Mouse (Mus musculus) heart, adult 9 months (tissue): ENCODE results near the gene Fbxo5.

Experiments
- DNase-seq, 2 experiments: peaks; one replicate each; pipeline ENCODE4 v3.0.0; 2022; ENCODE audit warnings: low spot score in 2 of 2

Fbxo5 gene

GRCm38 (mm10) chr10:5805243-5805730 is at the start of gene Fbxo5:
Fbxo5 (minus strand) TSS chr10:5805600.
- DNase-seq = peak; percentile 98

- no peak for DNase-seq
These were observed 48.0 kb upstream of the Fbxo5 start for GRCm38 (mm10) chr10:5853290-5853868.

- DNase-seq = no peak
These were observed 41.5 kb upstream of the Fbxo5 start for GRCm38 (mm10) chr10:5846939-5847338.

- DNase-seq = peak in 1 of 2 experiments; percentile 5
These were observed 36.0 kb upstream of the Fbxo5 start for GRCm38 (mm10) chr10:5841369-5841768.

- no peak for DNase-seq
These were observed 21.1 kb upstream of the Fbxo5 start for GRCm38 (mm10) chr10:5826336-5827025.

GRCm38 (mm10) chr10:5824779-5825178 is 19.4 kb upstream of the Fbxo5 start:
- peak; percentile 42 to 61 for DNase-seq

- peak; percentile 97 to 98 for DNase-seq
These were observed 18.5 kb upstream of the Fbxo5 start, which contains the start of gene Mtrf1l for GRCm38 (mm10) chr10:5823740-5824491. Mtrf1l (minus strand) TSS chr10:5823910.

- DNase-seq = peak in 1 of 2 experiments; percentile 40
These were observed 17.9 kb upstream of the Fbxo5 start for GRCm38 (mm10) chr10:5823291-5823739.

- DNase-seq = no peak
These were observed 13.4 kb upstream of the Fbxo5 start for GRCm38 (mm10) chr10:5818772-5819171.

GRCm38 (mm10) chr10:5815968-5816367 is 10.6 kb upstream of the Fbxo5 start:
- DNase-seq = no peak

GRCm38 (mm10) chr10:5813724-5814123 is 8.3 kb upstream of the Fbxo5 start:
- DNase-seq = no peak

GRCm38 (mm10) chr10:5807683-5808082 is 2.3 kb upstream of the Fbxo5 start:
- DNase-seq = no peak

- DNase-seq = no peak
These were observed 1.6 kb upstream of the Fbxo5 start for GRCm38 (mm10) chr10:5806996-5807395.

- DNase-seq = peak; percentile 12 to 29
These were observed 1.0 kb upstream of the Fbxo5 start for GRCm38 (mm10) chr10:5806416-5806815.

- peak; percentile 96 to 97 for DNase-seq
These were observed 419 bp upstream of the Fbxo5 start for GRCm38 (mm10) chr10:5805731-5806307.

- peak in 1 of 2 experiments; percentile 4 for DNase-seq
These were observed 676 bp downstream of the Fbxo5 start for GRCm38 (mm10) chr10:5804691-5805156.

- no peak for DNase-seq
These were observed 1.7 kb downstream of the Fbxo5 start for GRCm38 (mm10) chr10:5803739-5804138.

GRCm38 (mm10) chr10:5802866-5803265 is 2.5 kb downstream of the Fbxo5 start:
- no peak for DNase-seq

GRCm38 (mm10) chr10:5800490-5800889 is 4.9 kb downstream of the Fbxo5 start:
- DNase-seq = no peak

- no peak for DNase-seq
These were observed 7.3 kb downstream of the Fbxo5 start for GRCm38 (mm10) chr10:5798069-5798468.

GRCm38 (mm10) chr10:5790657-5791056 is 14.7 kb downstream of the Fbxo5 start:
- DNase-seq = no peak

GRCm38 (mm10) chr10:5786923-5787322 is 18.5 kb downstream of the Fbxo5 start:
- DNase-seq = no peak
